Mouse (Mus musculus): Measurements from ENCODE around the gene Ispd. TPM values are rescaled to one million over a fixed set of nuclear protein-coding genes. Genes with fewer than 3 reads are reported as not detected.

Gene Ispd
- polyA plus RNA-seq, 1 experiment from 2014 or later: 9.7 TPM

DNA sequence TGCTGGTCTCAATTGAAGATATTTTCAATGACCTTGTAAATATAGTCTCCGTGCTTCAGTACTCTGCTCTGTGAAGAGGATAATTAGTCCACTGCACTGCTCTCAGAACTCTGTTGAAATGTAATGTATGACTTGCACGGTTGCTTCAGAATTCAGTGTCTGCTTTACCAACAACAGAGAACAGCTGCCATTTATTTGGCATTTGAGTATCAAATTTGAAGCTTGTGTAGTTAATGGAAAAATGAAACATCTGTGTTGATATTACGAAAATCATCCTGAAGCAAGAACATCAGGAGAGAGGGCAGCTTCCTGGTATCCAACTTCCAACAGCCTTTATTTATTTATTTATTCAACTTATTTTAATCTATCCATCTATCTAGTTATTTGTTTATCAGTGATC lies 337.8 kb downstream of the Ispd start:
- no peak for ATAC-seq (replicated peaks; ENCODE audit: insufficient number of reproducible peaks, insufficient read depth, low FRiP score, low read depth)
- no peaks in the 10 kb centered on the region for H3K9me3 ChIP-seq (replicated peaks)
- H3K4me3 ChIP-seq: no peak overlapping the region
- H3K27ac ChIP-seq: no peak overlapping the region
- no peak overlapping the region for H3K9ac ChIP-seq
- no peaks in the 10 kb centered on the region for H3K27me3 ChIP-seq
- 73% methylated on average over 3 of the region's 3 CpGs for WGBS
- no peak overlapping the region for H3K4me2 ChIP-seq
- H3K4me1 ChIP-seq (replicated peaks): peaks cover 5% of the 10 kb centered on the region; the same call in 1 of the 2 replicates
- H3K36me3 ChIP-seq: no peaks in the 10 kb centered on the region

GRCm38 (mm10) chr12:36720779-36721178 lies 339.5 kb downstream of the Ispd start:
- H3K9ac ChIP-seq: no peak overlapping the region
- ATAC-seq (replicated peaks; ENCODE audit: insufficient number of reproducible peaks, insufficient read depth, low FRiP score, low read depth): no peak
- WGBS: 76% methylated on average over 3 of the region's 3 CpGs
- no peak overlapping the region for H3K4me2 ChIP-seq
- H3K4me1 ChIP-seq (replicated peaks): peaks cover 5% of the 10 kb centered on the region; the same call in 1 of the 2 replicates
- H3K27me3 ChIP-seq: no peaks in the 10 kb centered on the region
- no peak overlapping the region for H3K4me3 ChIP-seq
- H3K27ac ChIP-seq: no peak overlapping the region
- no peaks in the 10 kb centered on the region for H3K9me3 ChIP-seq (replicated peaks)
- no peaks in the 10 kb centered on the region for H3K36me3 ChIP-seq

DNA sequence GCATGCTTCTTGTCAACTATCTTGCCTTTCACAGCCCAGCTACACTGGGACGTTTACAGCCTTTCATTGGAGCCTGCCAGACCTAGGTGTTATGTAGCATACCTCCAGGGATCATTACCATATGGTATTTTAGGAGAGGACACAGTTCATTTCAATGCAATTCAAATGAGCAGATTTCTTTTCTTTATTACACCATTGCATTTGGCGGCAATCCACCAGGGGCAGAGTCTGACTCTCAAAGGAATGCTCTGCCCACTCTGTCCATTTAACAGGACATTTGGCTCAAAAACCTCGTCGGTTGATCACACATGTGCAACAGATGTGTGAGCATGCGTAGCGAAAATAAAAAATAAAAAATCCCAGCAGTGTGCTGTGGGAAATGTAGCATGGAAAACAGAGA lies 340.0 kb downstream of the Ispd start:
- no peak overlapping the region for H3K4me3 ChIP-seq
- H3K9ac ChIP-seq: no peak overlapping the region
- no peaks in the 10 kb centered on the region for H3K9me3 ChIP-seq (replicated peaks)
- H3K27me3 ChIP-seq: no peaks in the 10 kb centered on the region
- no peak overlapping the region for H3K27ac ChIP-seq
- WGBS: 54% methylated on average over 6 of the region's 6 CpGs
- H3K4me1 ChIP-seq (replicated peaks): peaks cover 5% of the 10 kb centered on the region; the same call in 1 of the 2 replicates
- no peaks in the 10 kb centered on the region for H3K36me3 ChIP-seq
- H3K4me2 ChIP-seq: no peak overlapping the region
- no peak for ATAC-seq (replicated peaks; ENCODE audit: insufficient number of reproducible peaks, insufficient read depth, low FRiP score, low read depth)

- no peak for ATAC-seq (replicated peaks; ENCODE audit: insufficient number of reproducible peaks, insufficient read depth, low FRiP score, low read depth)
- H3K27me3 ChIP-seq: no peaks in the 10 kb centered on the region
These were observed 341.5 kb downstream of the Ispd start for GRCm38 (mm10) chr12:36722754-36723153.

GRCm38 (mm10) chr12:36723302-36723701 lies 342.1 kb downstream of the Ispd start:
- WGBS: 43% methylated on average over 3 of the region's 3 CpGs
- H3K4me1 ChIP-seq (replicated peaks): peaks cover 3% of the 10 kb centered on the region; the same call in 1 of the 2 replicates
- H3K9me3 ChIP-seq (replicated peaks): no peaks in the 10 kb centered on the region
- no peak overlapping the region for H3K9ac ChIP-seq
- peak overlapping the region; percentile 40 for H3K27ac ChIP-seq
- H3K4me2 ChIP-seq: no peak overlapping the region
- ATAC-seq (replicated peaks; ENCODE audit: insufficient number of reproducible peaks, insufficient read depth, low FRiP score, low read depth): no peak
- no peaks in the 10 kb centered on the region for H3K27me3 ChIP-seq
- H3K4me3 ChIP-seq: no peak overlapping the region
- H3K36me3 ChIP-seq: no peaks in the 10 kb centered on the region

More at GRCm38 (mm10) chr12:36722754-36723153, 341.5 kb downstream of the Ispd start:
- no peaks in the 10 kb centered on the region for H3K36me3 ChIP-seq
- peaks cover 5% of the 10 kb centered on the region; the same call in 1 of the 2 replicates for H3K4me1 ChIP-seq (replicated peaks)
- 56% methylated on average over 6 of the region's 6 CpGs for WGBS
- H3K27ac ChIP-seq: peak overlapping the region; percentile 40; the same call in 1 of the 2 replicates
- no peak overlapping the region for H3K4me2 ChIP-seq
- no peaks in the 10 kb centered on the region for H3K9me3 ChIP-seq (replicated peaks)
- H3K4me3 ChIP-seq: no peak overlapping the region
- no peak overlapping the region for H3K9ac ChIP-seq

DNA sequence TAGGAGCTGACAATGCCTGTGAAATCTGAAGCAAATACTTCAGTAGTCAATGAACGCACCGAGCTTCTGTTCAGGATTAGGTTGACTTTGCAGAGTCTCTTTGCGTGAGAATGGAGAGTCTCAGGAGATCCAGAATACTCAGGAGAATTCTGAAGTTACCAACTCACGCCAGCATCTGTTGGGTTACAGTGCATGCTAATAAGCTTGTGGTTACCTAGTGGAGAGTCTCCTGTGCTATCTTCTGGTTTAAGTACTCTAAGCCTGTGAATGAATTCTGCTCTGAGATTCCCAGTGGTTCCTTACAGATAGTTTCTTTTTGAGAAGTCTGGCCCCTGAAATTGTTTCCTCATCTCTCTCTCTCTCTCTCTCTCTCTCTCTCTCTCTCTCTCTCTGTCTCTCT lies 343.0 kb downstream of the Ispd start:
- Histone ChIP-seq H3K36me3 (no peaks in the 10 kb centered on the region), H3K27me3 (no peaks in the 10 kb centered on the region), H3K27ac (no peak overlapping the region), H3K4me2 (no peak overlapping the region), H3K9ac (no peak overlapping the region), H3K4me3 (no peak overlapping the region), H3K4me1 (replicated peaks) (peaks cover 5% of the 10 kb centered on the region; the same call in 1 of the 2 replicates), H3K9me3 (replicated peaks) (no peaks in the 10 kb centered on the region)
- 82% methylated on average over 4 of the region's 4 CpGs for WGBS
- no peak for ATAC-seq (replicated peaks; ENCODE audit: insufficient number of reproducible peaks, insufficient read depth, low FRiP score, low read depth)

DNA sequence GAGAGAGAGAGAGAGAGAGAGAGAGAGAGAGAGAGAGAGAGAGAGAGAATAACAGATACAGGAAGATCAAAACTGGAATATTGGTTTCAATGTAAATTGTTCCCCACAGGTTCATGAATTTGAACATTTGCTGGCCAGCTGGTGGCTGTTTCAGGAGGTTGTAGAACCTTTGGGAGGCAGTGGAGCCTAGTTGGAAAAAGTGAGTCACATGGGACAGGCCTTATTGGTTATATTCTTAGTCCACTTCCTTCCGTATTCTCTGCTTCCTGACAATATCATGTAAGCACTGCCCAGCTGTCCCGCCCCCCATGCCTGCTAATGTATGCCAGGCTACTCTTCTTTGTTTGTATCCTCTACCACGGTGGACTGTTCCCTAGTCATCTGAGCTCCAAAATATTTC lies 344.0 kb downstream of the Ispd start:
- peaks cover 5% of the 10 kb centered on the region; the same call in 1 of the 2 replicates for H3K4me1 ChIP-seq (replicated peaks)
- H3K4me3 ChIP-seq: no peak overlapping the region
- no peak for ATAC-seq (replicated peaks; ENCODE audit: insufficient number of reproducible peaks, insufficient read depth, low FRiP score, low read depth)
- H3K27me3 ChIP-seq: no peaks in the 10 kb centered on the region
- H3K9ac ChIP-seq: no peak overlapping the region
- no peak overlapping the region for H3K4me2 ChIP-seq
- no peaks in the 10 kb centered on the region for H3K36me3 ChIP-seq
- 80% methylated on average over 3 of the region's 3 CpGs for WGBS
- no peaks in the 10 kb centered on the region for H3K9me3 ChIP-seq (replicated peaks)
- no peak overlapping the region for H3K27ac ChIP-seq

DNA sequence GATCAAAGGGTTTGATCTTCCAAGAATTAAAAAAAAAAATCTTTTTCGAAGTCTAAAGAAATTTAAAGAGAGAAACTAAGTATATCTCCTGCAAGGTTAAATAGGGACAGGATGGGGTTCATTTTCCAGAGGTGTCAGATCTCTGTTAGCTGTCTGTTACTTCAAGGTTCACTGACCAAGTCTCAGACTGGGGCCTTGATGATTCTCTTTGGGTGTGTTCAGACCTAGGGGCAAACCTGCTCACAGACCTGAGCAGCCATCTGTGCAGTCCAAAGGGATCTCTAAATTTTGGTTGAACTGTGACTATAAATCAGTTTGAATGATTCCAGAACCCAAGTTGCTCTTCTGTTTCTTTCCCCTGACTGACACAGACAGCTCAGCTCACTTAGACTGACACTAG lies 344.8 kb downstream of the Ispd start:
- WGBS: 55% methylated on average over 1 of the region's 1 CpGs
- H3K4me3 ChIP-seq: no peak overlapping the region
- peaks cover 5% of the 10 kb centered on the region; the same call in 1 of the 2 replicates for H3K4me1 ChIP-seq (replicated peaks)
- no peak overlapping the region for H3K27ac ChIP-seq
- no peak overlapping the region for H3K4me2 ChIP-seq
- ATAC-seq (replicated peaks; ENCODE audit: insufficient number of reproducible peaks, insufficient read depth, low FRiP score, low read depth): no peak
- H3K27me3 ChIP-seq: no peaks in the 10 kb centered on the region
- H3K36me3 ChIP-seq: no peaks in the 10 kb centered on the region
- no peak overlapping the region for H3K9ac ChIP-seq
- no peaks in the 10 kb centered on the region for H3K9me3 ChIP-seq (replicated peaks)

GRCm38 (mm10) chr12:36733673-36734371 lies 352.6 kb downstream of the Ispd start:
- no peak overlapping the region for H3K4me2 ChIP-seq
- H3K4me1 ChIP-seq (replicated peaks): no peaks in the 10 kb centered on the region
- no peaks in the 10 kb centered on the region for H3K27me3 ChIP-seq
- H3K9ac ChIP-seq: no peak overlapping the region
- H3K4me3 ChIP-seq: no peak overlapping the region
- ATAC-seq (replicated peaks; ENCODE audit: insufficient number of reproducible peaks, insufficient read depth, low FRiP score, low read depth): no peak
- no peaks in the 10 kb centered on the region for H3K36me3 ChIP-seq
- H3K9me3 ChIP-seq (replicated peaks): no peaks in the 10 kb centered on the region
- WGBS: 52% methylated on average over 4 of the region's 4 CpGs
- no peak overlapping the region for H3K27ac ChIP-seq

Other genes starting within 250 kb of the Ispd start
- 26.7 and 27.0 TPM in 2 replicates for gene Ankmy2, start 224.3 kb upstream of the Ispd start, polyA plus RNA-seq (2015; fragmentation: Nextera tagmentation; extraction: Ambion mirVana)
- gene Bzw2, start 223.4 kb upstream of the Ispd start, polyA plus RNA-seq (2015; fragmentation: Nextera tagmentation; extraction: Ambion mirVana): 186 and 205 TPM in 2 replicates
- gene Lrrc72, start 128.1 kb upstream of the Ispd start, polyA plus RNA-seq (2015; fragmentation: Nextera tagmentation; extraction: Ambion mirVana): not detected in 2 replicates
- gene Sostdc1, start 67.3 kb upstream of the Ispd start, polyA plus RNA-seq (2015; fragmentation: Nextera tagmentation; extraction: Ambion mirVana): 0.94 and 3.0 TPM in 2 replicates
- 1.3 and 1.6 TPM in 2 replicates for gene D630036H23Rik, start 731 bp downstream of the Ispd start, polyA plus RNA-seq (2015; fragmentation: Nextera tagmentation; extraction: Ambion mirVana)